Mouse (Mus musculus): Measurements from ENCODE around the gene Klhdc8b. TPM values are rescaled to one million over a fixed set of nuclear protein-coding genes. Genes with fewer than 3 reads are reported as not detected.

Gene Klhdc8b
- total RNA-seq, 2 experiments from 2014 or later, result 15.0 to 15.2 TPM

- intact Hi-C loops (cut with DNase I), result no loop called here
- no peak for DNase-seq
These were observed 22.6 kb upstream of the Klhdc8b start for GRCm38 (mm10) chr9:108484021-108484420.

- intact Hi-C loops (cut with DNase I), result no loop called here
- DNase-seq, result no peak
These were observed 21.8 kb upstream of the Klhdc8b start for GRCm38 (mm10) chr9:108483051-108483790.

- DNase-seq, result peak in 1 of 2 experiments; percentile 45
- intact Hi-C loops (cut with DNase I), result no loop called here
These were observed 20.3 kb upstream of the Klhdc8b start for GRCm38 (mm10) chr9:108481520-108482210.

- no peak for DNase-seq
- intact Hi-C loops (cut with DNase I), result no loop called here
These were observed 19.6 kb upstream of the Klhdc8b start for GRCm38 (mm10) chr9:108480813-108481519.

- peak; percentile 57 to 60 for DNase-seq
- intact Hi-C loops (cut with DNase I), result loop anchor here (2.0 kb wide), 1 partner anchor 19 kb away; the partner anchor contains the start of genes Ccdc71 and Klhdc8b
These were observed 18.5 kb upstream of the Klhdc8b start, which contains the start of gene Lamb2 for GRCm38 (mm10) chr9:108479721-108480351. Lamb2 (plus strand) TSS chr9:108479736.

GRCm38 (mm10) chr9:108479241-108479640 lies 17.9 kb upstream of the Klhdc8b start:
- intact Hi-C loops (cut with DNase I), result loop anchor here (2.0 kb wide), 1 partner anchor 18 kb away; the partner anchor contains the start of genes Ccdc71 and Klhdc8b
- no peak for DNase-seq

- intact Hi-C loops (cut with DNase I), result loop anchor here (2.0 kb wide), 1 partner anchor 18 kb away; the partner anchor contains the start of genes Ccdc71 and Klhdc8b
- DNase-seq, result peak; percentile 91 to 92
These were observed 17.3 kb upstream of the Klhdc8b start for GRCm38 (mm10) chr9:108478638-108479156.

- intact Hi-C loops (cut with DNase I), result no loop called here
- DNase-seq, result no peak
These were observed 13.1 kb upstream of the Klhdc8b start for GRCm38 (mm10) chr9:108474528-108474927.

- intact Hi-C loops (cut with DNase I), result no loop called here
- DNase-seq, result no peak
These were observed 8.5 kb upstream of the Klhdc8b start for GRCm38 (mm10) chr9:108469845-108470244.

- intact Hi-C loops (cut with DNase I), result no loop called here
- DNase-seq, result no peak
These were observed 8.0 kb upstream of the Klhdc8b start for GRCm38 (mm10) chr9:108469430-108469829.

GRCm38 (mm10) chr9:108466219-108466618 lies 4.8 kb upstream of the Klhdc8b start:
- no peak for DNase-seq
- intact Hi-C loops (cut with DNase I), result no loop called here

- no peak for DNase-seq
- intact Hi-C loops (cut with DNase I), result no loop called here
These were observed 2.3 kb upstream of the Klhdc8b start for GRCm38 (mm10) chr9:108463713-108464112.

GRCm38 (mm10) chr9:108462192-108462591 lies 811 bp upstream of the Klhdc8b start:
- DNase-seq, result peak; percentile 55 to 60
- intact Hi-C loops (cut with DNase I), result no loop called here

GRCm38 (mm10) chr9:108461675-108462074 lies 294 bp upstream of the Klhdc8b start:
- intact Hi-C loops (cut with DNase I), result loop anchor here (2.0 kb wide), 1 partner anchor 17 kb away; the partner anchor contains the start of gene Lamb2

GRCm38 (mm10) chr9:108460319-108461178 lies 832 bp downstream of the Klhdc8b start, which contains the start of gene Ccdc71:
Ccdc71 (plus strand) TSS chr9:108460527.
- peak; percentile 83 to 92 for DNase-seq
- intact Hi-C loops (cut with DNase I), result loop anchor here (2.0 kb wide), 1 partner anchor 18 kb away; the partner anchor contains the start of gene Lamb2

More at GRCm38 (mm10) chr9:108461675-108462074, 294 bp upstream of the Klhdc8b start:
- no peak for DNase-seq

- no peak for DNase-seq
- intact Hi-C loops (cut with DNase I), result loop anchor here (2.0 kb wide), 1 partner anchor 19 kb away; the partner anchor contains the start of gene Lamb2
These were observed 1.5 kb downstream of the Klhdc8b start for GRCm38 (mm10) chr9:108459939-108460318.

GRCm38 (mm10) chr9:108456953-108457352 lies 4.4 kb downstream of the Klhdc8b start:
- no peak for DNase-seq
- intact Hi-C loops (cut with DNase I), result no loop called here

- DNase-seq, result no peak
- intact Hi-C loops (cut with DNase I), result no loop called here
These were observed 5.4 kb downstream of the Klhdc8b start for GRCm38 (mm10) chr9:108455747-108456571.

Data from heart, postnatal 14 days (tissue).